29 mouse cellular contexts compared by ENCODE assay signal in genomic region chr3:154114991-154115390, GRCm38 (mm10).
A peak's percentile ranks its signal among the peaks of the same experiment; 100 is the strongest.
DNase-seq lines count a peak whose midpoint lies in the region; ATAC-seq and TF ChIP-seq lines count a peak whose summit lies in the region.
"Had no signal": no experiment of that assay in that cellular context is flagged by ENCODE, and none has a peak within 500 bp of the region (broad histone marks: within the 10 kb centered on the region; RNA-seq: fewer than 3 reads in every experiment).

No protein-coding gene starts in this region.

- H3K4me3 ChIP-seq in forebrain, embryonic 16.5 days (replicated peaks; ENCODE audit: low read length): no peak overlapping the region
- H3K4me3 ChIP-seq in forebrain, embryonic 15.5 days: no peak overlapping the region
- no peak overlapping the region for H3K4me3 ChIP-seq in midbrain, postnatal 0 days (ENCODE audit: low read depth, low read length)
- H3K4me3 ChIP-seq in midbrain, embryonic 15.5 days: no peak overlapping the region
- no peak overlapping the region for H3K4me3 ChIP-seq in hindbrain, embryonic 15.5 days
- H3K4me3 ChIP-seq in neural tube, embryonic 15.5 days (replicated peaks): no peak overlapping the region
- H3K4me3 ChIP-seq: embryonic facial prominence, embryonic 10.5 days; embryonic facial prominence, embryonic 15.5 days; heart, adult 2 months; heart, embryonic 13.5 days; intestine, embryonic 15.5 days; limb, embryonic 13.5 days; lung, embryonic 15.5 days; midbrain, embryonic 12.5 days had no signal

- peak; percentile 36 for ATAC-seq in forebrain, embryonic 16.5 days
- no peak; the same call in 1 of the 2 replicates for ATAC-seq in forebrain, embryonic 15.5 days (replicated peaks)
- ATAC-seq in midbrain, postnatal 0 days (ENCODE audit: low FRiP score): no peak
- ATAC-seq in midbrain, embryonic 15.5 days (replicated peaks): no peak
- peak; percentile 50; the same call in 1 of the 2 replicates for ATAC-seq in hindbrain, embryonic 15.5 days (ENCODE audit: low FRiP score, low read depth)
- peak; percentile 53; the same call in 1 of the 2 replicates for ATAC-seq in neural tube, embryonic 15.5 days (ENCODE audit: low FRiP score)
- ATAC-seq: CD4-positive, CD25-positive, alpha-beta regulatory T cell, adult 4 months; intestine, embryonic 15.5 days had no signal

- H3K4me2 ChIP-seq in forebrain, embryonic 16.5 days (ENCODE audit: low read length): no peak overlapping the region
- no peak overlapping the region for H3K4me2 ChIP-seq in forebrain, embryonic 15.5 days (replicated peaks)
- H3K4me2 ChIP-seq in midbrain, postnatal 0 days (ENCODE audit: low read depth, low read length, poor library complexity, severe bottlenecking): no peak overlapping the region
- H3K4me2 ChIP-seq in midbrain, embryonic 15.5 days: no peak overlapping the region
- no peak overlapping the region for H3K4me2 ChIP-seq in hindbrain, embryonic 15.5 days
- no peak overlapping the region for H3K4me2 ChIP-seq in neural tube, embryonic 15.5 days
- H3K4me2 ChIP-seq: embryonic facial prominence, embryonic 15.5 days; heart, embryonic 13.5 days; intestine, embryonic 15.5 days; limb, embryonic 13.5 days; liver, embryonic 11.5 days; lung, embryonic 15.5 days; midbrain, embryonic 12.5 days had no signal

- no peak overlapping the region for H3K9ac ChIP-seq in forebrain, embryonic 16.5 days (replicated peaks; ENCODE audit: low read depth, low read length)
- H3K9ac ChIP-seq in forebrain, embryonic 15.5 days (replicated peaks): no peak overlapping the region
- no peak overlapping the region for H3K9ac ChIP-seq in midbrain, postnatal 0 days (replicated peaks; ENCODE audit: low read length, poor library complexity, severe bottlenecking)
- H3K9ac ChIP-seq in midbrain, embryonic 15.5 days: no peak overlapping the region
- no peak overlapping the region for H3K9ac ChIP-seq in hindbrain, embryonic 15.5 days
- H3K9ac ChIP-seq in neural tube, embryonic 15.5 days (replicated peaks): no peak overlapping the region
- H3K9ac ChIP-seq: embryonic facial prominence, embryonic 15.5 days; heart, embryonic 13.5 days; intestine, embryonic 15.5 days; limb, embryonic 13.5 days; lung, embryonic 15.5 days; midbrain, embryonic 12.5 days had no signal

- peaks cover 14% of the 10 kb centered on the region for H3K4me1 ChIP-seq in forebrain, embryonic 16.5 days (replicated peaks; ENCODE audit: control insufficient read depth, insufficient read depth, low read length)
- H3K4me1 ChIP-seq in forebrain, embryonic 15.5 days: peaks cover 19% of the 10 kb centered on the region
- no peaks in the 10 kb centered on the region for H3K4me1 ChIP-seq in midbrain, postnatal 0 days (ENCODE audit: insufficient read depth, low read length)
- H3K4me1 ChIP-seq in midbrain, embryonic 15.5 days: peaks cover 5% of the 10 kb centered on the region; the same call in 1 of the 2 replicates
- H3K4me1 ChIP-seq in hindbrain, embryonic 15.5 days (replicated peaks): peaks cover 16% of the 10 kb centered on the region
- H3K4me1 ChIP-seq in neural tube, embryonic 15.5 days: peaks cover 11% of the 10 kb centered on the region
- H3K4me1 ChIP-seq: intestine, embryonic 15.5 days had no signal

- TF ChIP-seq CTCF in midbrain, postnatal 0 days (IDR thresholded peaks at IDR 0.05): no peak

- DNase-seq in midbrain, postnatal 0 days (ENCODE audit: low spot score): peak; percentile 38
- no peak for DNase-seq in right cerebral cortex, postnatal 4 days
- DNase-seq: adrenal gland, postnatal 14 days; cerebellum, adult 18-20 months; cerebellum, postnatal 10 days; gastrocnemius, postnatal 25 days; heart, adult 2 months; heart, postnatal 10 days; kidney, adult 2 months; kidney, postnatal 4 days; lung, postnatal 36 days; right cerebral cortex, postnatal 25 days; thymus, adult 18-20 months; thymus, postnatal 25 days had no signal

- no peaks in the 10 kb centered on the region for H3K27me3 ChIP-seq in forebrain, embryonic 16.5 days (replicated peaks; ENCODE audit: control insufficient read depth, insufficient read depth, low read length)
- no peaks in the 10 kb centered on the region for H3K27me3 ChIP-seq in forebrain, embryonic 15.5 days
- H3K27me3 ChIP-seq in midbrain, postnatal 0 days (ENCODE audit: insufficient read depth, low read length): no peaks in the 10 kb centered on the region
- no peaks in the 10 kb centered on the region for H3K27me3 ChIP-seq in midbrain, embryonic 15.5 days (replicated peaks)
- H3K27me3 ChIP-seq in hindbrain, embryonic 15.5 days: no peaks in the 10 kb centered on the region
- H3K27me3 ChIP-seq in neural tube, embryonic 15.5 days (replicated peaks): no peaks in the 10 kb centered on the region
- H3K27me3 ChIP-seq: embryonic facial prominence, embryonic 15.5 days; heart, embryonic 13.5 days; intestine, embryonic 15.5 days; limb, embryonic 13.5 days; lung, embryonic 15.5 days; midbrain, embryonic 12.5 days had no signal

- no peak overlapping the region for H3K27ac ChIP-seq in forebrain, embryonic 16.5 days (ENCODE audit: low read length)
- H3K27ac ChIP-seq in forebrain, embryonic 15.5 days (replicated peaks): no peak overlapping the region
- no peak overlapping the region for H3K27ac ChIP-seq in midbrain, postnatal 0 days (ENCODE audit: low read depth, low read length)
- H3K27ac ChIP-seq in midbrain, embryonic 15.5 days: no peak overlapping the region
- no peak overlapping the region for H3K27ac ChIP-seq in hindbrain, embryonic 15.5 days (replicated peaks)
- H3K27ac ChIP-seq in neural tube, embryonic 15.5 days (replicated peaks): 0 out of 2 replicates have a peak overlapping the region, but pooled peaks have one; percentile 4
- H3K27ac ChIP-seq: embryonic facial prominence, embryonic 10.5 days; embryonic facial prominence, embryonic 15.5 days; heart, adult 2 months; heart, embryonic 13.5 days; intestine, embryonic 15.5 days; limb, embryonic 13.5 days; lung, embryonic 15.5 days; midbrain, embryonic 12.5 days; stomach, postnatal 0 days had no signal

- WGBS in forebrain, embryonic 16.5 days: 41% methylated on average over 9 of the region's 9 CpGs
- 33% methylated on average over 9 of the region's 9 CpGs for WGBS in forebrain, embryonic 15.5 days
- 64% methylated on average over 9 of the region's 9 CpGs for WGBS in midbrain, postnatal 0 days
- whole genome bisulfite sequencing in midbrain, embryonic 15.5 days: 67% methylated on average over 9 of the region's 9 CpGs
- 52% methylated on average over 9 of the region's 9 CpGs for WGBS in hindbrain, embryonic 15.5 days
- WGBS in neural tube, embryonic 15.5 days: 51% methylated on average over 9 of the region's 9 CpGs

- no peaks in the 10 kb centered on the region for H3K9me3 ChIP-seq in forebrain, embryonic 16.5 days (ENCODE audit: control insufficient read depth, low read length)
- H3K9me3 ChIP-seq in forebrain, embryonic 15.5 days: no peaks in the 10 kb centered on the region
- no peaks in the 10 kb centered on the region for H3K9me3 ChIP-seq in midbrain, postnatal 0 days (ENCODE audit: low read length)
- H3K9me3 ChIP-seq in midbrain, embryonic 15.5 days: no peaks in the 10 kb centered on the region
- no peaks in the 10 kb centered on the region for H3K9me3 ChIP-seq in hindbrain, embryonic 15.5 days
- no peaks in the 10 kb centered on the region for H3K9me3 ChIP-seq in neural tube, embryonic 15.5 days (replicated peaks)
- H3K9me3 ChIP-seq: embryonic facial prominence, embryonic 10.5 days; embryonic facial prominence, embryonic 15.5 days; heart, embryonic 13.5 days; intestine, embryonic 15.5 days; limb, embryonic 13.5 days; lung, embryonic 15.5 days; midbrain, embryonic 12.5 days had no signal

- H3K36me3 ChIP-seq in forebrain, embryonic 16.5 days (ENCODE audit: control insufficient read depth, insufficient read depth): no peaks in the 10 kb centered on the region
- no peaks in the 10 kb centered on the region for H3K36me3 ChIP-seq in forebrain, embryonic 15.5 days
- H3K36me3 ChIP-seq in midbrain, postnatal 0 days (ENCODE audit: insufficient read depth, low read length): no peaks in the 10 kb centered on the region
- no peaks in the 10 kb centered on the region for H3K36me3 ChIP-seq in midbrain, embryonic 15.5 days (replicated peaks)
- no peaks in the 10 kb centered on the region for H3K36me3 ChIP-seq in hindbrain, embryonic 15.5 days
- no peaks in the 10 kb centered on the region for H3K36me3 ChIP-seq in neural tube, embryonic 15.5 days
- H3K36me3 ChIP-seq: embryonic facial prominence, embryonic 10.5 days; embryonic facial prominence, embryonic 15.5 days; heart, embryonic 13.5 days; intestine, embryonic 15.5 days; limb, embryonic 13.5 days; lung, embryonic 15.5 days; midbrain, embryonic 12.5 days had no signal

Comparison
In these comparisons a context has a peak if more than half of its experiments do, and no peak if none do; other contexts are left out.
1. ATAC-seq: peak in forebrain, embryonic 16.5 days (single experiment), hindbrain, embryonic 15.5 days (single experiment) and neural tube, embryonic 15.5 days (single experiment); none in forebrain, embryonic 15.5 days (single experiment), midbrain, postnatal 0 days (single experiment) and midbrain, embryonic 15.5 days (single experiment).